Mouse (Mus musculus) kidney, adult 11 months (tissue): Measurements from ENCODE around the gene Gna13.

Source experiments
- DNase-seq: peaks from one replicate; pipeline ENCODE4 v3.0.0; 2022

Gna13 gene

DNA sequence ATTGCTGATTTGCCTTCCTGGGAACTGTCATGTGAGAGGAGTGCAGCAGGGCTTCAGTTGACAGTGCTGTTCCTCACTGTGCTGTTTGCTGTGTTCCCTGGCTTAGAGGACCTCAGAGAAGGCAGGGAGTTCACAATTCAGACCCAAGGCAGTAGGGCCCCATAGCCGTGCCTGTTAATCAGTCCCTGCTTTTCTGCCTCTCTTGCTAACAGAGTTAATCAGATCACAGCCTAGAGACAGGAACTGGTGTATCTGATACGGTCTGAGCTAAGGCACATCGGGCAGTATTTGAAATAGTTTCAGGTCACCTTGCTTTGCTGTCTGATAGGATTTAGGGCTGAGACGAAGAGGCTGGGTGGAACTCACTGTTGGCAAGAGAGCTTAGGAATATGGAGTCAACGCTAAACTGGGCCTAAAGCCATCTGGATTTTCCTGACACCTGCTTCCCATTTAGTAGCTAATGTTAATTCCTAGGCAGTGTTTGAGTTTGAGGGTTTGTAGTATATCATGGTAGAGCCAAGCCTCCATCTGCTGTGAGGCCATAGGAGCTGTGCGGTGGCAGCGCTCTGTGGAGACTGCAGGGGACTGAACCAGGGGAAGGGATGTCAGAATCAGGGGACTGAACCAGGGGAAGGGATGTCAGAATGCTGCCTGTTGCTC, 14.0 kb downstream of the Gna13 start:
- no peak for DNase-seq

DNA sequence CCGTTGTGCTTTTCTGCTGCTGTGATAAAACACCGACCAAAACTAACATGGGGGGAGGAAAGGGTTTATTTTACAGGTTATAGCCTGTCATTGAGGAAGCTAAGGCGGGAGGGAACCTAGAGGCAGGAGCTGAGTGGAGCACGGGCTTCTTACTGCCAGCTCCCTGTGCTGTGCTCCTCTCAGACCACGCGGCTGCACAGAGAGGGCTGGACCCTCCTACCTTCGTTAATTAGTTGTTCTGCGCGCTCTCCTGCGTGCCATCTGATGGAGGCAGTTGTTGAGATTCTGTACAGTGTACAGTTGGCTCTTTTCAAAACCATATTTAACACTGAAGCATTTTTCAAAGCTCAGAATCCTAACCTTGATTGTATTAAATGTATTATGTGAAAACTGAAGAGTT, 14.8 kb downstream of the Gna13 start:
- DNase-seq, result no peak

DNA sequence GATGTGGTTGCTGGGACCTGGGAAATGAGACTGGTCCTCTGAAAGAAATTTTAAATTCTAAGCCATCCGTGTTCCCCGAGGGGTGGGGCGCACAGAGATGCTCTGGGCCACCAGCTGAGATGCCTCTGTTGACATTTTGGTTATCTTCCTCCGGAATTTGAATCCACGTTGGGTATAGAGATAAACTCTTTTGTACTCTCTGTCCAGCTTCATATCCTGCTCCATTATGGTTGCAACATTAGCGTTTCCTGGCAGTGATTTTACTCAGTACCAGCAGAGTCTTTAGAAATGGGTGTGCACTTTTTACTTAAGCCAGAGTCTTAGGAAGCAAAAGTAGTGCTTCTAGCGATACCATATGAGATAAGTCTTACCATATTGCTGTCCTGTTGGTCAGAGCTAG, 15.4 kb downstream of the Gna13 start:
- no peak for DNase-seq

GRCm38 (mm10) chr11:109380662-109381061, 18.0 kb downstream of the Gna13 start:
- no peak for DNase-seq

GRCm38 (mm10) chr11:109385296-109385695, 22.7 kb downstream of the Gna13 start:
- DNase-seq, result no peak

DNA sequence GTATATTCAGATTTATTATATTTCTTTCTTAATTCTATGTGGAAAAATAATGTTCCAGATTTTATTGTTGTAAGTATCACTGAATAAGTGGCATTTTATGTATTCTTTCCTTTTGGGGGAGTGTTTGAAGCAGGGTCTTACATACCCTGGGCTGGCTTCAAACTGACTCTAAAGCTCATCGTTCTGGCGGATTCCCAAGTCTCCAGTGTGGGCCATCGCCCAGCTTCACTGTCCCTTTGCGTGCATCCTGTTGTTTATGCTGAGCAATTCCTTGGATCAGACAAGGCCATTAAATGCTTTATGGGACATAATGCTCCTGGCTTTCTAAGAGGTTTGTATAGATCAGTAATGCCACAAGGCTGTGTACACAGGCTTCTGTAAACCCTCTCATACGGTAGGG, 26.4 kb downstream of the Gna13 start:
- DNase-seq, result no peak

DNA sequence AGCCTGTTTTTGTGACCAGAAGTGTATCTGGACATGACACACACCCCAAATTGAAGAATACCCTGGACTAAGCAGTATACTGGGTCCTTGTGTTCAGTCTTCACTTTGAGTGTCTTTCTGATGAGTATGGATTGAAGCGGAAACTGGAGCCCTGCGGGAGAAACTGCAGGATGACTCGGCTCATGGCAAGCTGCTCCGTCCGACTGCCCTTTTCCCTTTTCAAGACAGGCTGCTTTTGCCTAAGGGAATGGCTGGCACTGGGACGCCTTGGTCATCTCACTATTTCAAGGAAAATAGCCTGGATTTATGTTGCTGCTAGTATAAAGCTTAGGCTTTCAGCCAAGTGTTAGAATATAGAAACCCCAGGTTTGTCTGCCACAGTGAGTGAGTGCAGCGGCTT, 28.6 kb downstream of the Gna13 start:
- no peak for DNase-seq

DNA sequence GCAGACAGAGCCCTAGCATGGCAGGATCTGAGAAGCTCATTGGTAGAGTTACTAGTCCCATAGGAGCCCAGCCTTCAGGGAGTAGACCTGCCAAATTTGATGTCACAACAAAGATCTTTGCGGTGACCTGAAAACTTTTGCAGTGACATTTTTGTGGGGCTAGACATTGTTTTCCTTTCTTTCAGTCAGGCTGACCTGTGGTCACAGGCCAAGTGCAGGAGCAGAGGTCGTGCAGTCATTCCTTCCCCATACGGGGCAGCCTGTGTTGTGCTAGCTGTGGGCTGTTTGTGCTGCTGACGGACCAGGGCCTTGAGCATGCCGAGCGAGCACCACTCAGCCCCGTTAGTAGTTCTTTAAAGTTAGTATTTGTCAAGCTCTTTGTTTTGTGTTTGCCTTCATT, 29.1 kb downstream of the Gna13 start:
- no peak for DNase-seq

GRCm38 (mm10) chr11:109392601-109393000, 30.0 kb downstream of the Gna13 start:
- no peak for DNase-seq

GRCm38 (mm10) chr11:109394758-109395157, 32.1 kb downstream of the Gna13 start:
- DNase-seq, result peak; percentile 48

- peak; percentile 58 for DNase-seq
These were observed 32.7 kb downstream of the Gna13 start for GRCm38 (mm10) chr11:109395291-109395690.

DNA sequence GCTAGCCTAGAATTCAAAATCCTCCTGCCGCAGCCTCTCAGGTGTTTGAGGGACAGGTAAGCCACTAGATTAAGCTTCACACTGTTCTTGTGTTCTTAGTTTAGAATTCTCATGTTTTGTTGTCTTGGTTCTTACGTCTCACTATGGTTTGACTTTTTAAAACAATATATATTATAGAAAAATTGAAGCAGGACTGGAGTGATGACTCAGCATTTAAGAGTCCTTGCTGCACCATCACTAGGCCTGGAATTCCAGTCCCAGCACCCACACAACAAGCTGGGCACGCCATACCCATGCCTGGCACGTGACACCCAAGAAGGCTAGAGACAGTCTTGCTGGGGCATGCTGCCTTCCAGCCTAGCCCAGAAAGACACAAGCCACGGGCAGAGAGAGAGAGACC, 43.8 kb downstream of the Gna13 start:
- no peak for DNase-seq

DNA sequence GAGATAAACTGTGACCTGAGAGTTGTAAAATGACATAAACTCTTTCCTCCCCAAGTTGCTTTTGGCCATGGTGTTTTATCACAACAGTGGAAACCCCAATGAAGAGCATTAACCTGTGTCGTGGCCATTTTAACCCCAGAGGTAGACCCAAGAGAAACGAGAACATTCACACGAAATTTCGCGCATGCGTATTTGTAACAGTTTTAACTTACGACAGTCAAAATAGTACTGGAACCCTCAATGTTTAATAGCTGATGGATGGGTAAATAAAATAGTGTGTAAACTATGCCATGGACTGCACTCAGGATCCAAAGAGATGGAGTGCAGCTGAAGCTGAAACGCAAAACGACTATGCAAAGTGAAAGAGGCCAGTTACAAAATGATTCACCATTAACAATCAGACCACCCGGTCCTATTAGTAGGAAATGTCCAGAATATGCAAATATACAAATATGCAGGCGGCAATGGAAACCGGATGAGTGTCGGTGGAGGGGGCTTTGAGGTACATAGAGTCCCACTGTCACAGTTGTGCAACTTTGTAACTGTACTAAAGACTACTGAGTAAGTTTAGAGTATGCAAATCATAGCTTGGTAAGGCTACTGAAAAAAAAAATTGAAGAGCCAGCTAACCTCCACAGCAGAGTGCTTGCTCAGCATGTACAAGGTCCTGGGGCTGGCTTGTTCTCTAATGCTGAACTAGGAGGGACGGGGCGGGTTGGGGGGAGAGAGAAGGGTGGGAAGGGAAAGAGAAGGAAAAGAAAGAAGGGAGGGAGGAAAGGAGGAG, 47.8 kb downstream of the Gna13 start:
- DNase-seq, result no peak

GRCm38 (mm10) chr11:109413617-109414016, 51.0 kb downstream of the Gna13 start, which contains the start of gene 9930022D16Rik:
9930022D16Rik (plus strand) TSS chr11:109413917.
- DNase-seq, result no peak

DNA sequence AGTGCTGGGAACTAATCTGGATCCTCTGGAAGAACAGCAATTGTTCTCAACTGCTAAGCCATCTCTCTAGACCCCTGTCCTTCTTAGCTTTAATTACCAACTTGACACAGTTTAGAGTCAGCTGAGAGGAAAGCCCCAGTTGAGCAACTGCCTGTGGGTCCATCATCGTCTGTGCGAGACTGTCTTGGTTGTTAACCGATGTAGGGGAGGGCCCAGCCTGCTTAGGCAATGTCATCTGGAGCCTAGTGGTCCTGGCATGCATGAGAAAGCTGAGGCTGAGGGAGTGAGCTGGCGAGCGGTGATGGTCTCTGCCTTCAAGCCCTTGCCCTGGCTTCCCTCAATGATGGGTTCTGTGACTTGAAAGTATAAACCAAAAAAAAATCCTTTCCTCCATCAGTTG, 52.2 kb downstream of the Gna13 start:
- no peak for DNase-seq

- no peak for DNase-seq
These were observed 54.2 kb downstream of the Gna13 start for GRCm38 (mm10) chr11:109416709-109417420.

- no peak for DNase-seq
These were observed 54.9 kb downstream of the Gna13 start for GRCm38 (mm10) chr11:109417472-109418040.

DNA sequence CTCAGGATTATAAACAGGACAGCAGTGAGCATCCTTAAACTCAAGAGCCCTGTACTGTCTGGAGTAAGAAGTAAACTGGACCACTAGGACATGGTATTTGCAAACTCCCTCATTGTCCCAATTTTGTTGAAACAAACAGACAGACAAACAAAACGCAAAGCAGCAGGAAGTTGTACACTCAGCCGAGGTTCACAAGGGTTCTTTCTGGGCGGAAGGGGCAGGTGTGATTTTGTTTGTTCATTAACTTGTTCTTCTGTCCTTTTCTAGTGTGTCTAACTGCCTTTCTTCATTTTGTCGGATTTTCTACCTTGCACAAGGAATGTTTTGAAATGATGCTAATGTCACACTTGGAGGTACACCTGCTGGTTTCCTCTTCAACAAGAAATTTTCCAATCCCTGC, 56.8 kb downstream of the Gna13 start:
- DNase-seq, result no peak

DNA sequence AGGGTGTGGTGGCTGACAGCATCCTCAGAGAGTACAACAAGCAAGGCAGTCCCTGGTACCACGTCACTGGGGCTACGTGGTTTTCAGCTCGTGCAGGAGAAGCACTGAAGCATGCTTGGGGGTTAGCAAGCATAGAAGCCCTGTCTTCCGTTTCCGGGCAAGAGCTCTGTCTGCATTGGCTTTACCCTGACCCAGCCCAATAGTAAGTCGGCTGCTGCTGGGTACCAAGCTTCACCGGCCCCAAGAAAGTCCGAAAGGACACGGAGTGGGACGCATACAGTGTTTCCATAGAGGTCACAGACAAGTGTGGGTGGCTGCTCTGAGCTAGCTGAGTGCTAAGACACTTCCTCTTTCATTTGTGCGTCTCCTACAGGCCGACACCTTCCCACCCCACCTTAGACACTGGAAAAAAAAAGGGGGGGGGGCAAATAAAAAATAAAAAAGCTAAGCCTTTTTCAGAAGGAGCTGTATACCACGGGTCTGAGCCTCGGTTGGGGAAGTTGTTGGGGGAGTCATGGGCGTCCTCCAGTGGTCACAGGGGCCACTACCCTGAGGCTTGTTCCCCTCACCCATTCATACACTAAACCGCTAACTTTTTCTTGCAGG, 57.4 kb downstream of the Gna13 start:
- DNase-seq, result no peak

GRCm38 (mm10) chr11:109420567-109420962, 57.9 kb downstream of the Gna13 start:
- DNase-seq, result no peak

GRCm38 (mm10) chr11:109421205-109421604, 58.6 kb downstream of the Gna13 start:
- DNase-seq, result no peak

- DNase-seq, result no peak
These were observed 59.6 kb downstream of the Gna13 start for GRCm38 (mm10) chr11:109422263-109422662.

GRCm38 (mm10) chr11:109423294-109423693, 60.7 kb downstream of the Gna13 start:
- no peak for DNase-seq
